Mouse (Mus musculus) induced T-regulatory cell, adult 2 months (primary cell): ENCODE measurements at regions not wholly inside any gene's neighbourhood (a gene's known extent, or its start where the extent isn't known, plus 50 kb on each side); places are given as distances from the start of the nearest gene placed in this dataset.

Experiments used
- DNase-seq: peaks from one replicate; pipeline ENCODE4 v3.0.0-alpha.2; 2012; ENCODE audit warnings: low read depth

DNA sequence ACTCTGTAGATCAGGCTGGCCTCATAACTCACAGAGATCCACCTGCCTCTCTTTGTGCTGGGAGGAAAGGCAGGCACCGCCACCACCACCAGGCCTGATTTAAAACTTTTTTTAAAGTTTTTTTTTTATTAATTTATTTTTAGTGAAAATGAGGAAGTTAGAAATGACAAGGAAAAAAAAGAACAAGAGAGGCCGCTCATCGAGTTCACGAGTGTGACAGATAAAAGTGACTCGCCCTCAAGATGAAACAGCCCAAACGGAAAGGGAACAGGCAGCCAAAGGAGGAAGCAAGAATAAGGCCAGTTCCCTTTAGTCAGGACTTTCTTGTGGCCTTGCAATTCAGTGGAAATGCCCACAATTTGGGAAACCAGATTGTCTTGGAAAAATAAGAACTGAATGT, 163.4 kb upstream of the Jmjd1c start:
- no peak for DNase-seq

DNA sequence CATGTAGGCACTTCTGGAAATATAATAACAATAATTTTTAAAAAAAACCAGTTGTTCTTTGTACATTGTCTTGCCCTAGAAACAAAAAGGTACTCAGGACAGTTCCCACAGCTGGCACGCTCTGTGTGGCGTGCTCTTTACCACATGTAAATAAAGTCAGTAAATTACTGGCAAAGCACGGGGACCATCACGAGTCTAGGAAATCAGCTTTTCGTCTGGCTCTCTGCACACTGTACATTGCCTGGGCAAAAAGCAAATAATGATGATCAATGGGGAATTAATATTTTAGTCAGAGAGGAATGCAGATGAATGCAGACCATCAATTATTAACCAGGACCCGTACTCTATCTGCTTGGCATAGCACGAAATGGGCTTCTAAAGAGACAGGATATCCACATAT, 162.2 kb upstream of the Jmjd1c start:
- DNase-seq = no peak

DNA sequence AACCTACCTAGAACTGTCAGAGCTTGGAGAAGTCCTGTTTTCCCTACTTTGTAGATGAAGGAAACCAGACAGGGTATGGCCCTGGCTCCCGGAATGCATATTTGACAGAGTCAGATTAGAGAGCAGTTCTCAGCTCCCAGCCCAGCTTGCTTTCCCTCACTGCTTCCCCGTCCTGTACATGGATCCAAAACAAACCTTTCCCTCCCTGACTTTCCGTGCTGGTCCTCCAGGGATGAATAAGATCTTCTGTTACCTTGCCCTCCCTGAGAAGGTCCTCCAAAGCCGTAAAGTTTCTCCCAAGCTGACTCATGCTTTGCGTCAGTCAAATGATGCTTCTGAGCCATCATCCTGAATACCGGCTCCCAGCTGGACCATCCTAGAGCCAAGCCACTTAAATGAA, 160.2 kb upstream of the Jmjd1c start:
- no peak for DNase-seq

DNA sequence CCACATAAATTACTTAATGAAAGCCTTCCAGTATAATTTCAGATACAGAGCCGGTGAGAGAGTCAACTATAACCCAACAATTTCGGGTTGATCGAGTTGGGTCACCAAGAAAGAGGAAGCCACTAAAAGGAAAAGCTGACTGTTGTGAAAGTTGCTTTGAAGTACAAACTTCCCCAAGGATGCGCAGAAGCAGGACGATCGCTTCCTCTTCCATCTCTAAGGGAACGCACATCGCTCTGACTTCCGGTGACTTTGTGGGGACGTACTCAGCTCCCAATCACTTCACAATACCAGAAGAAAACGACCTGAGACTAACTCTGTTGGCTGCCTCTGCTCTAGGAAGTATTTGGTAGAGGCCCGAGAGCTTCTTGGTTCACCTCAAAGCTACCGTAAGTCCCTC, 158.8 kb upstream of the Jmjd1c start:
- peak; percentile 70 for DNase-seq

DNA sequence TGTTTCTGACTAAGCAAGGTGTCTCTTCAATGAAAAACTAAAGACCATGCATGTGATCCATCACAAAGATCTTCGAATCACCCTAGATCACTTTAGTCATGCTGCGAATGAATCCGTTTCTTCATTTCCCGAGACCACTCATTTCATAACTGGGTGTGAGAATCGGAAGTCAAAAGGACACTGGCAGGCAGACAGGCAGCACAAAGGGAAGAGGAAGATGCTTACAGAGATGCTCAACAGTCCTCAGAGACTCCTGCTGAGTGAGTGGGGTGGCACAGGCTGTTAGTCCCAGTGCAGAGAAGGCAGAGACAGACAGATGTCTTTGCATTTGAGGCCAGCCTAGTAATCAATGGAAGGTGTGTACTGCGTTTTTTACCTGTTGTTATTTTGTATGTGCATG, 155.6 kb upstream of the Jmjd1c start:
- DNase-seq = peak; percentile 55

DNA sequence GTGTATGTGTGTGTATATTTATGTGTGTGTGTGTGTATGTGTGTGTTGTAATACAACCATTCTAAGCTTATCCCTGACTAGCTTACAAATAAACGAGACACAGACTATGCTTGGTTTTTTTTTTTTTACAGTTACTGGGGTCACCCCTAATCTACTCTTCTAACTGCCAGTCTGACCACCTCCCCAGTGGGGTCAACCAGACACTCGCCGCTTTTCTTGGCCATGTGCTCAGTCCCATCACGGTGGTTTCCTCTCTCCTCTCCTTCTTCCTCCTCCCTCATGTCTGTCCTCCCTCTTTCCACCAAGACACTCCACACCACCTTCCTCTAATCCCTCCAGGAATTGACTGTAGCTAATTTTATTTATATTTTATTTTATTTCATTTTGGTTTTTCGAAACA, 155.0 kb upstream of the Jmjd1c start:
- no peak for DNase-seq

DNA sequence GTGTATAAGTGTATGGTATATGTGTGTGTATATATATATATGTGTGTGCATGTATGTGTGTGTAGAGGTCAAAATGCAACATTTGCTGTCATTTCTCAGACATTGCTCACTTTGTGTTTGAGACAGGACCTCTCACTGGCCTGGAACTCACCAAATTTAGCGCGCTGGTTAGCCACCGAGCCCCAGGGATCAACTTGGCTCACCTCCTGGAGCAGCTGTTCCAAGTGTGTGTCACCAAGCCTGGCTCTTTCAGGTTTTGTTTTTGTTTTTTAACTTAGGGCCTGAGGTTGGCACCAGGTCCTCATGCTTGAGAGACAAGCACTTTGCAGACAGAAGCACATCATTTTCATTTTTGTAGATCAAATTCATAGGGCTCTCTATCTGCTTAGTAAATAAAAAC, 154.0 kb upstream of the Jmjd1c start:
- DNase-seq = no peak

DNA sequence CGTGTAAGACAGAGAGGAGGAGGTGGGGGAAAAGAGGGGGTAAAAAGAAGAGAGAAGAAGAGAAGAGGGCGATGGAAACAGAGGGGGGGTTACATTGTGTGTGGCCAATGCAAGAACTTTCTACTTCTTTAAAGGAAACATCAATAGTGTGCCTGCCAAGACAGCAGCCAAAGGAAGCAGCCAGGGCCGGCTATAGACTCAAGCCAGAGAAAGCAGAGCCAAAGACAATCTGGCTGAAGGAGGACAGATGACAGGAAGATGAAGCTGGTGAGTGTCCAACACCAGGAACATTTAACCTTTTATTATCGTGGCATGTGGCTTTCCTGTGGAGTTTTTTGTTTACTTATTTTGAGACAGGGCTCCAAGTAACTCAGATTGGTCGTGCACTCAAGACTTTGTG, 152.1 kb upstream of the Jmjd1c start:
- no peak for DNase-seq

DNA sequence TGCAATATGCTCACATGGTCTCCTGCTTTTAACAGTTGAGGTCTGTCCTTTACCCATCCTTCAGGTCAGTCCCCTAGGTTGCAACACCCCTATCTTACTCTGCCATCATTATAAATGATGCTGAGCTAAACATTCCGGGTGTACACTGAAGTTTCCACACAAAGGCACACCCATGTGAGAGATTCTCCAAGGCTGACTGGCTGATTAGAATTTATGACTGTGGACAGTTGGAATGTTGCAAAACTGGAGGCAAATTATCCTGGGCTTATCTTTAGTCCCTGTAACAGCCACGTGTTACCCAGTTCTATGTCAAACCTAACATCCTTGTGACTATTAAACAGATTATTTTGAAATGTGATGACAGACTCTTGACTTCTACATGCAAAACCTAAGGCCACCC, 149.8 kb upstream of the Jmjd1c start:
- no peak for DNase-seq

DNA sequence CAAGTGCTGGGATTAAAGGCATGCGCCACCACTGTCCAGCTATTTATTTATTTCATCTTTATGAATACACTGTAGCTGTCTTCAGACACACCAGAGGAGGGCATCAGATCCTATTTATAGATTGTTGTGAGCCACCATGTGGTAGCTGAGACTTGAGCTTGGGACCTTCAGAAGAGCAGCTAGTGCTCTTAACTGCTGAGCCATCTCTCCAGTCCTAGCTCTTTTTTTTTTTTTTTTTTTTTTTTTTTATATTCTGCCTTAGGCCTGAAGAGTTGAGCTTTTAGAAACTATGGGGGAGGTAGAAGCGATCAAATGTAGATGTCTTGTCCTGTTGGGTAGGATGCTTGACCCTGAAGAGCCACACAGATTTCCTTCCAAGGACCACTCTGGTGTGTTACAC, 147.6 kb upstream of the Jmjd1c start:
- no peak for DNase-seq

DNA sequence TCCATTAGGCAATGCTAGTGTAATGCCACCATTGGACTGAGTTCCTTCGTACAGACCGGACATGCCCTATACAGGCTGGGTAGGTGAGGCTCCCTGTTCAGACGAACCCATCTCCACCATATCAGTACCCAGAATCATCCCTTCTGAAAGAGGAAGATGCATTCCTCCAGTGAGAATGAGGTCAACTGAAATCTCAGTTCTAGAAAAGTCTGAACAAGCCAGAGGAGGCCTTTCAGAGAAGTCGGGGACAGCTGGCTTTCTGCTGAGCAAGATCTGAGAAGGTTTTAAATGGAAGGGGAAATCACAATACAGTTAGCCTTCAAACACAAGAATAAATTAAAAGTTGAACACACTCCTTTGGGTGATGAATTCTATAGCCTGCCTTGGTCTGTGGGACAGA, 145.5 kb upstream of the Jmjd1c start:
- no peak for DNase-seq

DNA sequence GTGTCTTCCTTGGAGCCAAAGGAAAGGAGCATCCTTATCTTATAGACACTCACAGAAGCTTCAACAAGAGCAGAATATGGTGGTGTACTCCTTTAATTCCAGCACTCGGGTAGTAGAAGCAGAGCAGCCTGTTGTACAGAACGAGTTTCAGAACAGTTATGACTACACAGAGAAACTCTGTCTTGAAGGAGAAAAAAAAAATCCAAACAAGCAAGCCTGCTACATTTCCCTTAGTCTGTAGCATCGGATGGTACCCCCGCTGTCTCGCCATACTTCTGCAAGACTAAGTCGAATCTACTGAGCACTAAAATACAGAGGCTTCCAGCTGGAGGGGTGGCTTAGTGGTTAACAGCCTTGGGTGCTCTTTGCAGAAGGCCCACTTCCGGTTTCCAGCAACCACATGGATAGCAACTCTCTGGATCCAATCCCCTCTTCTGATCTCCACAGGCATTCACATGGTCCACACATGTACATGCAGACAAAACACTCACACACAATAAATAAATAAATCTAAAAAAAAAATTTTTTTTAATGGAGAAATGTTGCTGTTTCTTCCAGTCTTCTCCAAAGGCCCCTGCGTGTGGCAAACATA, 144.6 kb upstream of the Jmjd1c start:
- DNase-seq = peak; percentile 57

DNA sequence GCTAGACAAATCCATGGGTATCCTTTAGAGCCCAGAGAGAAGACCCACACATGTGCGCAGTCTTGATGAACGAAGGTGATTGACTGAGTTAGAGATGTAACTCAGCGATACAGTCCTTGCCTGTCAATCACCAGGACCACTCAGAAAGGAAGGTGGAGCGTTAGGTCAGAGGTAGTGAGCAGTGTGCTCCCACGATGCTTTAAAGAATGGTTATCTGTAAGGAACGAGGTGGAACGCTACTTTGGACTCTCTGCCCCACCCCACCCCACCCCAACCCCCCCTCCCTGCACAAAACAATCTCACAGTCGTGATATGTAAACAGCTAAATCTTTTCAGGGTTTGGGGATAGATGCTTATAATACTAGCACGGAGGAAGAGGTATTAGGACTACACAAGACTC, 144.0 kb upstream of the Jmjd1c start:
- DNase-seq = peak; percentile 41

DNA sequence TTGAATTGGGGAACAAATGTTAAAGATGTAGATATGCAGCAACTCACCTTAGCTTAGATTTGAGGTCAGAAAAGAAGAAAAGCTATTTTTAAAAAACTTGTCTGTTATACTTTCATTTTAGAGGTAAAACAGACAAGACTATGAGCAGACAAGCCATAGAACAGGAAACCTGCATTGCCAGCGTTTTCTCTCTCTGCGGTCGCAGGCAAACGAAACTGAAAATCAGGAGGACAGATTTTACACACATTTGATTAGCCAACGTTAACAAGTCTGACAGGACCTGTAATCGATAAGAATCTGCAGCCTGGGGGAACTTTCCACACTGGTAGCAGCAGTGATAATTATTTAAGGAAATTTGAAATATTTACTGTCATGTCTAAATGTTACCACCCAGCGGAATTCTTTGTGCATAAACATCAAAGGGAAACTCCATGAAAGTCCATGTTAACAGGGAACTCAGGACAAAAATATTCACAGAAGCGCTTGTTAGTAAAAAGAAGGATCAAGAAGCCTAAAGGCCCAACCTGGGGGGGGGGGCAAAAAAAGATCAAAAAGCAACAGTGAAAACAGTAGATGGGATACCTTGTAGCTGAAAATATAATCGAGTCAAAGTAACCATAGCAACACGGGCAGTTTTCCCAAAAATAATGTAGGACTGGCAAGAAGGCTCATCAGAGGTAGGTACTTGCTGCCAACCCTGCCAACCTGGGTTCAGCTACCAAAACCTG, 142.5 kb upstream of the Jmjd1c start:
- peak; percentile 93 for DNase-seq

DNA sequence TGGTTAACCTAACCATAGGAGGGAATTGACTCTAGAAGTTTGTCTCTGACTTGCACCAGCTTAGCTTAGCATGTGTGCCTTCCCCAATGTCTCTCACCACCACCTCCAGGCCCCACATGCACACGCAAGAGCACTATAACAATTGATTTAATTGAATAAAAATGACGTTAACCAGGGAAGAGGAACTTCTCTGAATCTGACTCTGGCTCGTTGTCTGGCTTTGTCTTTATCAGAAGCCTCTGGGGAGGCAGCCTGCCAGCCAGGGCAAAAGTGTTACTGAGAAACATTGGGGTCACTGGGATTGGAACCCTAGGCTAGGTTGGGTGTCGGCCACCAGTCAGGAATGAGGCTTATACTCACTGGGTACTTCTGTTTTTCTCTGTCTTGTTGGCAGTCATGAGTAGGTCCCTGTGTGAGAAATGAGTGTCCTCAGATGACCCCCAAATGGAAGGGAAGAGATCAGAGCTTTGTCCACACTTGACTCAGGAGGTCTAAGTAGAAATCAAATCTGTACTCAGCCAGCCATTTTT, 141.9 kb upstream of the Jmjd1c start:
- DNase-seq = peak; percentile 73

DNA sequence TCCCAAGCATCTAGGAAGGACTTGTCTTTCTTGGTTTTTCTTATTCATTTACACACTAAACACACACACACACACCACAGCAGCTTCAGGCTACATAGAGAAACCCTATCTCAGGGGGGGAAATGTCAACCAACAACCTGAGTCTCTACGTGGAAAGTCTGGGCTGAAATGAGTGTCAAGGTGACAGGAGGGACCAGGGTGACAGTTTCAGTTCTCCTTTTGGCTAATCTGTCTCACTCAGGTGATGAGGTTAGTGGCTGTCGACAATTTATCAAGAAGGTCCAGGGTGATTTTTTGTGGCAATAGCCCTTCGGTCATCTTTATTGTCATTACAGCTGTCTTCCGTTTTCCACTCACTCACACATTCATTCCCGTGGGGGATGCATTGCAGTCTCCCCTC, 140.5 kb upstream of the Jmjd1c start:
- DNase-seq = peak; percentile 81

DNA sequence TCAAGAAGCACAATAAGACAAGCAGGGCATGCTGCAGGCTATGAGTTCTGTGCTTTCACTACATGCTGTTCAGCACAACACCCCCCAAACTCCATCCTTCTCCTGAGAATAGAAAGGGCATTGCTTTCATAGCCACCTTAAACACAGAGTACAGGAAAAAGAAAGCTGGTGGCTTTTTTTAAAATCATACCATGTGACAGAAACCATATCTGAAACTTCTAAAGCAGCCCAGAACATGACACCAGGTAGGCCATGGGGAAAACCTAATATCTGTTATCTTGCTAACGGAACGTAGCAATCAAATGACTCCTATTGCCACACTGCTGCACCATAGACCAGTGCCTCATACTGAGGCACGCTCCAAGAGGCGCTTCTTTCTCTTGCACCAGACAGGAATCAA, 139.3 kb upstream of the Jmjd1c start:
- DNase-seq = peak; percentile 69

DNA sequence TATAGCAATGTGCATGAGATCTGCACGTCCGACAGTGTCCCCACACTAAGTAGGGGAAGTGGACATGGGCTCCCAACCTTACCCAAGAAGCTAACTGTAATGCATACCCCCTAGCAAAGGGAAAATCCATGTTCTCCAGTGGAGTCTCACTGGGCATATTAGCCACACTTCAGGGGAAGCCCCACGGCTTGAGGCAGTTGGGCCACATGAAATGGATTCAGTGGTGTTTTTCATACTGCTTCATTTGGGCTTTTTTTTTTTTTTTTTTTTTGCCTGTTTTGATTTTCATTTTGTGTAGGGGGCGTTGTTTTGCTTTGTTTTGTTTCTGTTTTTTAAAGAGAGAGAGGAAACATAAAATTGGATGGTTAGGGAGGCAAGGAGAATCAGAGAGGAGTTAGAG, 138.6 kb upstream of the Jmjd1c start:
- DNase-seq = peak; percentile 58
